Mouse (Mus musculus): Measurements from ENCODE around the gene Ap3b2.
"Not testable (repeated sequence)": the region's sequence is repeated elsewhere in the genome, so short reads cannot be mapped to it uniquely, and the experiment has no call there.

Gene Ap3b2

GRCm38 (mm10) chr7:81493331-81494021 is at the start of gene Ap3b2:
Ap3b2 (minus strand) TSS chr7:81493925.
- DNase-seq (ENCODE audit: low spot score): peak; percentile 39

- DNase-seq (ENCODE audit: low spot score): no peak
These were observed 49.2 kb upstream of the Ap3b2 start for GRCm38 (mm10) chr7:81542934-81543333.

- no peak for DNase-seq (ENCODE audit: low spot score)
These were observed 48.3 kb upstream of the Ap3b2 start for GRCm38 (mm10) chr7:81541924-81542524.

DNA sequence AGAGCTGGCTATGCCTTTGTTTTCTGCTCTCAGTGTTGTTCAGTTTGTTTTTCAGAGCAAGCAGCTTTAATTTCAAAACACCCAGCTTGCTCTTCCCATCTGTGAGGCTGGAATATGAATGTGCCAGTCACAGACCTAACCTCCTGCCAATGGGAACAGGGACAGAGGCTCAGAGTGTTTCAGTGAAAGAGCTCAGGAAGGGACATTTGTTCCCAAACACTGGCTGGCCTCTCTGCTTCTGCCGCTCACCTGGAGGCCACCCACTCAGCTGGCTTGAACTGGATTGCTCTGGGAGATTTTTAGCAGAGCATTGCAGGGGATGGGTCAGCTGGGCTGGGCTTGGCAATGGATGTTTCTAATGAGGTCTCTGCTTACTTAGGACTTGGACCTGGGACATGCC is 47.3 kb upstream of the Ap3b2 start:
- DNase-seq (ENCODE audit: low spot score): no peak

- DNase-seq (ENCODE audit: low spot score): no peak
These were observed 45.8 kb upstream of the Ap3b2 start for GRCm38 (mm10) chr7:81539565-81539964.

DNA sequence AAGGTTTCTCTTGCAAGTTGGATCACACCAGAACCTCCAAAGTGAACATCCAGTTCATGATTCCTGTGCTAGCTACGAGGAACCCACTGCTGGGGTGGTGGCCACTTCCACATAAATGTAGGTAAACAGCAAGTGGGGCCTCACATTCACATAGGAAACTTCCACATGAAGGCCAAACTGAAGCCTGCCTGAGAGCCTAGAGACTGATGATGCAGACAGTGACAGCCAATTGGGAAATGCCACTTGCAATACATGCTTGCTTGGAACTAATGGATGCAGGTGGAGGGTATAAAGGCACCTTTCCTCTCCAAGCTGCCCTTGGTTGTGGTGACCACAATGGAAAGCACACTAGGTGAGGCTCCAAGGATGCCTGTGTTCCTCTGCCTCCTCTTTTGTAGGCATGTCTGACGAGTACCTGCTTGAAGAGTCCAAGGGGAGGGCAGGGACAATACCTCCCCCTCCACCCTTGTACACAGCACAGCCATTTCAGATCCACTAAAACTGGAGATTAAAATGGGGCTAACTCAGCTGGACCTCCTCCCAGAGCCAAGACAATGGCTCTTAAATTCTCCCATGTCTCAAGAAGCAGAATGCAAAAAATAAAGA is 44.4 kb upstream of the Ap3b2 start:
- no peak for DNase-seq (ENCODE audit: low spot score)

GRCm38 (mm10) chr7:81536478-81536877 is 42.8 kb upstream of the Ap3b2 start:
- DNase-seq (ENCODE audit: low spot score): no peak

DNA sequence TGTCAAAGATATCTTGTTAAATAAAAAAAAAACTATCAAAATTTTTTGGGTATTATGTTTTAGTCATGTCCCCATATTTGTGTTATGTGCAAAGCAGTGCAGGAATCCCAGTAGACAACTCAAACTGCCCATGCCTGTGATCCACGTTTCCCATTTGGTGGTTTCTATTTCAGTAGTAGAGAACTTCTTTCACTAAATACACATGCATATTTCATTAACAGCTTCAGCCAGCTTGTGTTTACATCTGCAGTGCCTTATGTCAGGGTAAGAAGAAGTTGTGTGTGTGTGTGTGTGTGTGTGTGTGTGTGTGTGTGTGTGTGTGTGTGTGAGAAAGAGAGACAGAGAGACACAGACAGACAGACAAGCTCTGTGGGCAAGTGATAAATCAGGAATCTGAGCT is 37.7 kb upstream of the Ap3b2 start:
- no peak for DNase-seq (ENCODE audit: low spot score)

DNA sequence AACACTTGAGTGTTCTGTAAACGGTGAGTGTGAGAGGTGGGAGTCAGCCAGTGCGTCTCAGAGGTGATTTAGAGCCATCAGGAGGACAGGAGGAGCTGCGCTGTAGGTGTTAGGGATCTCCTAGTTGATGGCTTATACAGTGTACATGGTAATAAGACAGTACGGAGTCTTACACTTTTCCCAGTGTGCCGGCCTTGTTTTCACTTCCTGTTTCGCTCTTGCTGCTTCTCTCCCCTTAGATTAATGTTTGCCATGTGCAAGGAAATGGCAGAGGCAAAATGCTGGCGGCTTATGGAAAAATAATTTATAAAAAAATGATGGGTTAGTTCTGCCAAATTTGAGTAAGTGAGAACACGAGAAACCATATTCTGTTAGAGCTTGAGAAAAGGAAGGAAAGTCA is 35.2 kb upstream of the Ap3b2 start:
- DNase-seq (ENCODE audit: low spot score): no peak

DNA sequence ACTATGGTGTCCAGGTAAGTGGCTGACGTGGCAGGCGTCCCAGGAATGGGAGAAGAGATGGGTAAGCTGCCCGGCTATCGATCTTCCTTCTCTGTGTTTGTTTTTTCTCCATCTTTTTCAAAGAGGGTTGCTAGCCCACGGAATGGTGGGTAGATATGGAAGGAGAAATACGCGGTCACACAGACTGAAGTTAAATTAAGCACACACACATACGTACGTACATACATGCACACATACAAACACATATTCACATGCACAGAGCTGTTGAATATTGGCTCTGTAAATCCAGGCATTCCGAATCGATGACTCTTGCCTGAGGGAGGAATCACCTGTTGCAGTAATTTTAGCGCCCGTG is 29.9 kb upstream of the Ap3b2 start:
- DNase-seq (ENCODE audit: low spot score): no peak

DNA sequence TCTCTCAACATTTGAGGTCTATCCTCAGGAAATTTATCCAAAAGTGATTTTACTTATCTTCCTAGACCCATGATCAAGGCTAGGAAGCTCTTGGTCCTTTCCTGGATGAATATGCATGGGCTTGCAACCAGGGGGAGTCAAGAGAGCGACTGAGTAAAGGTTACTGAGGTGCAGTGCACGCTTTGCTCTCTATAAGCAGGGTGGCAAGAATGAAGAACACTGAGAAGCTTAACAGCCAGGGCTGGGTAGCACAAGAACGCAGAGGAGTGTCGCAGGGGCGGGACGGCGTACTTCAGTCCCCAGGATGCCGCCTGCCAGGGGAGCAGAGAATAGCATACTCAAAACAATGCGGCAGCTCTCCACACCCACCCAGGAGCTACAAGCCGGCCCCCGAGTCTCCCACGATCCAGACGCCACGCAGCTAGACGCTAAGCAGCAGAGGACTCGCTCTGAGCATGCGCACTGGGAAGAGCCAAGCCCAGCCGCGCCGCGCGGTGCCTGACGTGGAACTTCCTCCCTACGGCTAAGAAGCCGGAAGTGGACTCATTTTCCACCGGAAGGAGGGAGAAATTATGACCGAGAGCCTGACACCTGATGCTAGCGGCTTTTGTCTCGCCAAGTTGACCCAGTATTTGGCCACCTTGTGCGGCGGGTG is 29.4 kb upstream of the Ap3b2 start:
- DNase-seq (ENCODE audit: low spot score): peak; percentile 65

GRCm38 (mm10) chr7:81516154-81517030 is 22.7 kb upstream of the Ap3b2 start:
- DNase-seq (ENCODE audit: low spot score): no peak

DNA sequence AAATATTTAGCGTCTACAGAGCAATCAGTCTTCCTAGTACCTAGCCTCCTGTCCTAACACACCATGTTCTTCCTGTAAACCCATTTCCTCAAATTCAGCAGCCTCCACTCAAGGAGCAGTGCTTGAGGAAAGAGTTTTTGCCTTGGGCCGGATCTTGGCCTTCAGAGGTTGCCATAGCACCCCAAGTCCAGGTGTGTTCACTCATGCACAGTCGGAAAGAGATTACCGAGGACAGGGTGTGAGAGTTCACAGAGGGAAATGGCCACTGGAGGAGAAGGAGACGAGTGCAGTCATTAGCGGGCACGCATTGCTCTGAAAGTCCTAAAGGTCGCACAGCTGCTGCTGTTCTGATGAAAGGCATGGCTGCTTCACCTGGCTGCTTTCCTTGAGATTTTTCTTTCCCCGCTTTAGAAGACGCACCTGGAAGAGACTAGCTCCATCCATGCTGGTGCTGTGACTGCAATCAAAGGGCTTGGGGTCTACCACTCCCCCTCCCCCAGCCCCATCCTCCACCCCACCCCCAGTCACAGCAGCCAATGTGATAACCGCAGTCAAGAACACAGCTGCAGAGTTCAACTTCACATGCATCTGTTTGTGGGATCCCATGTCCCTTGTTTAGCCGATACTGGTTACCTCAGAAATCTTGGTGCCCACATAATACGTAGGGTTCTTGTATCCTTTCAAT is 21.3 kb upstream of the Ap3b2 start:
- DNase-seq (ENCODE audit: low spot score): no peak

DNA sequence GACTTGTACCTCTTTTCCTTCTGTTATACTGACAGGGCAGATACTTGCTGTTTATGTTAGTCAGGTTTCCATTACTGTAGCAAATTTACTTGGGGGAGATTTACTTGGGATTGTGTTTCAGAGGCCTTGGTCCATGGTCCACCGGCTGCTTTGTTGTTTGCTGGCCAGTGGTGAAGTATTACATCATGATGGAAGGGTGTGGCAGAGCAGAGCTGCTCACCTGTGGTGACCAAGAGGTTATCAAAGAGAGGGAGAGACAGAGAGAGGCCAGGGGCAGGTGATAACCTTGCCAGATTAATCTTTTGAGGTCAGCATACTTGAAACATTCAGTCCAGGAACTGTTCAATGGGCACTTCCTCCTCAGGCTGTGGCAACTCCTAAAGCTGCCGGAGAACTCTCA is 7.3 kb upstream of the Ap3b2 start:
- DNase-seq (ENCODE audit: low spot score): no peak

GRCm38 (mm10) chr7:81498181-81498580 is 4.5 kb upstream of the Ap3b2 start, which contains the start of gene BC048679:
BC048679 (minus strand) TSS chr7:81498281.
- DNase-seq (ENCODE audit: low spot score): no peak

GRCm38 (mm10) chr7:81497171-81497570 is 3.4 kb upstream of the Ap3b2 start:
- no peak for DNase-seq (ENCODE audit: low spot score)

- no peak for DNase-seq (ENCODE audit: low spot score)
These were observed 1.1 kb downstream of the Ap3b2 start for GRCm38 (mm10) chr7:81492628-81493027.

GRCm38 (mm10) chr7:81489649-81490048 is 4.1 kb downstream of the Ap3b2 start:
- no peak for DNase-seq (ENCODE audit: low spot score)

DNA sequence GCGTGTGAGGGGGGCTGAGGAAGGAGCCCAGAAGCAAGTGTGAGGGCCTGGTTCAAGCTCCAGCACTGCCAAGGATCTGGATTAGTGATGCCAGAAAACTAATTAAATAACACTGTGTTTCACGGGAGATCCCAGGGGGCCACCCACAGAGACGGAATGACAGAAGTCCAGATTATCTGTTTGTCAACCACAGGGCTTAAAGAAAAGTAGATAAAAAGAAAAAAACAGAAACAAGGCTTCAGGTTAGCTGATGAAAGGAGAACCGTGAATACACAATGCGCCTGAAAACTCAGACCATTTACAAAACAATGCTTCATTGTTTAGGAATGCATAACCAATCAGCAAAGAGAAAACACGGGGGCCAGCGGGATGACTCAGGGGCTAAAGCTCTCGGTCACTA is 12.9 kb downstream of the Ap3b2 start:
- no peak for DNase-seq (ENCODE audit: low spot score)

DNA sequence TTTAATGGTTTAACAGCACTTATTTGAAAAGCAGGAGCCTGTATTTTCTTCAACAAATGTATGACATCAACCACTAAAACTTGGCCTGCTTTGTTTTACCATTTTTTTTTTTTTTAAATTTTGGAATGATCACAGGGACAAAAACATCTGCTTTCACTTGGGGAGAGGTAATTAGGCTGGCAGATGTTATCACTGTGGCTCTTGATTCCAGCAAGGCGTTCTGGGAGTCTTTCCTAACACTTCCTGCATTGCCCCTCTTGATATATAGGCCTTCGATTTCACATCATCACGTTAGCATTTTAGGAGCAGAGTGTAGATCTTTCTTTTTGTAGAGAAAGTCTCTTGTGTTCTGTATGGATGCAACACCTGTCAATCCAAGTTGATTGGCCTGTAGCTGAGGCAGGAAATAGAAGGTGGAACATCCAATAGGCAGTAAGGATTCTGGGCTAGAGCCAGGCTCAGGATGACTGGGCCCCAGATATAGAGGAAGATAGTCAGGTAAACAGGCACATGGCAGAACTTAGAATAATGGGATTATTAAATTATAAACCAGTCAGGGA is 14.1 kb downstream of the Ap3b2 start:
- no peak for DNase-seq (ENCODE audit: low spot score)

GRCm38 (mm10) chr7:81478261-81478660 is 15.5 kb downstream of the Ap3b2 start:
- not testable (repeated sequence) for DNase-seq (ENCODE audit: low spot score)

All from ovary, postnatal 10 days (tissue).